Mouse (Mus musculus) ES-Bruce4 (cell line): ENCODE results near the gene Rab11fip4. TPM values are rescaled to one million over a fixed set of nuclear protein-coding genes. Genes with fewer than 3 reads are reported as not detected.

ENCODE experiments used
- H3K27ac ChIP-seq: 2 replicates; pipeline ENCODE4 v1.5.1; 2012; ENCODE audit warnings: low read length, inconsistent platforms; ENCODE audit not compliant: insufficient read depth
- H3K27me3 ChIP-seq: 2 replicates; pipeline ENCODE4 v1.6.1; 2012; ENCODE audit warnings: mild to moderate bottlenecking, low read length, inconsistent platforms; ENCODE audit not compliant: control insufficient read depth, poor library complexity, insufficient read depth, severe bottlenecking
- H3K36me3 ChIP-seq: 2 replicates; pipeline ENCODE4 v1.6.1; 2012; ENCODE audit warnings: inconsistent platforms, mild to moderate bottlenecking, low read length, moderate library complexity; ENCODE audit not compliant: control insufficient read depth, poor library complexity, insufficient read depth, severe bottlenecking
- H3K4me1 ChIP-seq: one replicate; pipeline ENCODE4 v1.8.1; 2011; ENCODE audit warnings: low read length; ENCODE audit not compliant: control insufficient read depth, insufficient read depth
- H3K4me3 ChIP-seq: 2 replicates; pipeline ENCODE4 v1.5.1; 2011; ENCODE audit warnings: low read depth, mild to moderate bottlenecking, low read length
- H3K9ac ChIP-seq: 2 replicates; pipeline ENCODE4 v1.6.1; 2012; ENCODE audit warnings: low read depth, mild to moderate bottlenecking, inconsistent platforms; ENCODE audit not compliant: poor library complexity, severe bottlenecking
- H3K9me3 ChIP-seq: replicated peaks from 2 replicates; pipeline ENCODE4 v1.6.1; 2012; ENCODE audit warnings: mild to moderate bottlenecking, low read length, inconsistent platforms; ENCODE audit not compliant: control insufficient read depth, poor library complexity, insufficient read depth, severe bottlenecking
- CTCF ChIP-seq: IDR thresholded peaks from one replicate; pipeline ENCODE4 v1.8.1; 2011; ENCODE audit warnings: low read depth, low read length
- EP300 ChIP-seq: IDR thresholded peaks from 2 replicates; pipeline ENCODE4 v1.6.1; 2011; ENCODE audit warnings: low read depth, low read length; ENCODE audit not compliant: insufficient read depth
- POLR2A ChIP-seq: IDR thresholded peaks from one replicate; pipeline ENCODE4 v1.8.1; 2011; ENCODE audit warnings: low read length; ENCODE audit not compliant: insufficient read depth
- polyA plus RNA-seq: library from polyadenylated mRNA; stranded (reverse); fragments of >200 nt; gene quantifications from 2 replicates; pipeline ENCODE4 v1.2.4, GENCODE M21; 2011; ENCODE audit warnings: low read depth; ENCODE audit not compliant: missing spikeins, insufficient read depth, insufficient read length

Rab11fip4 gene
- polyA plus RNA-seq, 1 experiment, result 28.9 TPM

DNA sequence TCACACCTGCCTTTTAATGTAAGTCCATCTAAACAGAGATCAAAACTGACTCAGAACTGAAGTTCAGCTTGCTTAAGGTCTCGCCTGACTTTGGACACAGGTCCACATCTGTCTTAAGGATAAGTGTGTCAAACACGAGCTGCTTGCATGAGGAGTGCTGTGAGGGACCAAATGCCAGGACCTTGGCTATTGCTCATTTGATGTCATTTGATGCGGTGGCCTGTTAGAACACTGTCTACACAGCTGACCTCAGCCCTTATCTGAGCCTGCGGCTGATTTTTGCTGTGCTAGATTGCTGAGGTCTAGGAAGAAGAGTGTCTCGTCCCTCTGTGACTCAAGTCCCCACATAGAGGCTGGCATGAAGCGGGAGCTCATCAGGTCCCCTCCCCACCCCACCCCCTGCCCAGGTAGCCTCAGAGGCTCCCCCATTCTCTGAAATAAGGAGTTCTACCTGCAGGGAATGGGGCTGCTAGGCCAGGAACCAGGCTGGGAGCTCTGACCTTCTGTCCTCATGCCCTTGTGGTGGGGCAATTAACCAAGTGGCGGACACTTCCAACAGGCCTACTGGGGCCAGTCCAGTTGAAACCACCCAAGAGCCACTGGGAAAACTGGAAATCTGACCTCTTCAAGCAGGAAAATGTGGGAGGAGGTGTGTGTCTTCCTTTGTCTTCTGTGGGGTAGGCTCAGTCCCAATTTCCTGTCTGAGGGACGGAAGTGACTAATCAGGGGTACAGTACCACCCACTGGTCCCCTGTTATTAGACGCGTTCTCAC, 149.9 kb downstream of the Rab11fip4 start:
- H3K36me3 ChIP-seq, result no peaks in the 10 kb centered on the region
- H3K27ac ChIP-seq, result no peak overlapping the region
- no peaks in the 10 kb centered on the region for H3K4me1 ChIP-seq
- H3K27me3 ChIP-seq, result no peaks in the 10 kb centered on the region
- no peak overlapping the region for H3K4me3 ChIP-seq
- H3K9me3 ChIP-seq, result peaks cover 4% of the 10 kb centered on the region
- TF ChIP-seq CTCF (no peak), EP300 (no peak)
- H3K9ac ChIP-seq, result no peak overlapping the region

DNA sequence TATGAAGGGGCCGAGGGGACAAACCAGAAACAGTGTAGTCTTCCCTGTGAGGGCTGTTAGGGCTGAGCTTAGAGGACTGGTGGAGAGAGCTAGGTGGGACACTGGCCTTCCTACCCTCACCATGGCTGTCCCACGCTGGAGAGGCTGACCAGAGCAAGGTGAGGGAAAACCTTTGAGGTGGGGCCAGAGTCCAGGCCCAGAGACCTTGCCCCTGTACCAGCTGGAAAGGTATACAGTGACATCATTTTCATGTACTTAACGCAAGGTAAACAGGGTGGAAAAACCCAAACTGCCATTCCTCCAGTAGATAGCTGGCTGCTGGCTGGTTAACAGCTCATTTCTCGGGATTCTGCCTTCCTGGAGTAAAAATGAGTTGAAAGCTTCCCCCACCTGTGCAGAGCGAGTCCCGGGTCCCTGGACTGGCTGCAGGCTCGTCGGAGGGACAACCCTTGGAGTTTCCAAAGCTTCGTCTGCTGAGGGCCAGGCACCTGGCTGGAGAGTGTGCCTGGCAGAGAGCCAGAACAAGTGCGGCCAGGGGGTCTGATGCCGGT, 155.6 kb downstream of the Rab11fip4 start:
- no peak overlapping the region for H3K4me3 ChIP-seq
- H3K27ac ChIP-seq, result no peak overlapping the region
- no peak overlapping the region for H3K9ac ChIP-seq
- peaks cover 13% of the 10 kb centered on the region for H3K9me3 ChIP-seq
- peaks cover 5% of the 10 kb centered on the region for H3K4me1 ChIP-seq
- TF ChIP-seq POLR2A, result no peak
- TF ChIP-seq CTCF, result no peak
- TF ChIP-seq EP300, result no peak
- H3K36me3 ChIP-seq, result no peaks in the 10 kb centered on the region
- H3K27me3 ChIP-seq, result no peaks in the 10 kb centered on the region

Other genes starting within 250 kb of the Rab11fip4 start
- not detected in 2 replicates for gene Omg, start 87.1 kb upstream of the Rab11fip4 start, polyA plus RNA-seq
- gene Evi2b, start 67.5 kb upstream of the Rab11fip4 start, polyA plus RNA-seq, result not detected in 2 replicates
- gene Evi2, start 60.6 kb upstream of the Rab11fip4 start, polyA plus RNA-seq, result not detected in 2 replicates
- not detected in 2 replicates for gene Evi2a, start 60.6 kb upstream of the Rab11fip4 start, polyA plus RNA-seq